Mouse (Mus musculus) left cerebral cortex, adult 6 months (tissue): ENCODE measurements around the gene St6galnac5. TPM values are rescaled to one million over a fixed set of nuclear protein-coding genes. Genes with fewer than 3 reads are reported as not detected.

Experiments used
- long read RNA-seq, 2 experiments: library from polyadenylated mRNA; unstranded; transcript quantifications; one replicate each; pipeline ENCODE4 v2.0.0; 2019 to 2020
- polyA plus RNA-seq: library from polyadenylated mRNA; unstranded; fragments of <200 nt; fragmentation: Nextera tagmentation; gene quantifications from 2 replicates; pipeline ENCODE4 v1.2.3, GENCODE M21; 2021

Gene St6galnac5
- 14.2 and 19.5 TPM in 2 replicates for polyA plus RNA-seq
- long read RNA-seq, experiment 1, full-length matches to known transcripts, result 133 of 248 reads
- long read RNA-seq, experiment 1, partial matches to known transcripts, result 81 of 248 reads
- long read RNA-seq, experiment 1, other reads (novel, unspliced or antisense), result 34 of 248 reads
- long read RNA-seq, experiment 2, full-length matches to known transcripts, result 34 of 58 reads
- long read RNA-seq, experiment 2, partial matches to known transcripts, result 7 of 58 reads
- long read RNA-seq, experiment 2, other reads (novel, unspliced or antisense), result 17 of 58 reads

GRCm38 (mm10) chr3:152981988-152982387, at the start of gene St6galnac5:
St6galnac5 (minus strand) TSS chr3:152982246.

